Mouse (Mus musculus) adrenal gland (tissue): ENCODE results near the gene Rasgrp4.

Experiments used
- intact Hi-C: fragments of 180-260 bp; cut with DNase I; formaldehyde crosslinking; loops from one replicate; pipeline ENCODE4 v1.15.1; 2025

The Rasgrp4 gene

DNA sequence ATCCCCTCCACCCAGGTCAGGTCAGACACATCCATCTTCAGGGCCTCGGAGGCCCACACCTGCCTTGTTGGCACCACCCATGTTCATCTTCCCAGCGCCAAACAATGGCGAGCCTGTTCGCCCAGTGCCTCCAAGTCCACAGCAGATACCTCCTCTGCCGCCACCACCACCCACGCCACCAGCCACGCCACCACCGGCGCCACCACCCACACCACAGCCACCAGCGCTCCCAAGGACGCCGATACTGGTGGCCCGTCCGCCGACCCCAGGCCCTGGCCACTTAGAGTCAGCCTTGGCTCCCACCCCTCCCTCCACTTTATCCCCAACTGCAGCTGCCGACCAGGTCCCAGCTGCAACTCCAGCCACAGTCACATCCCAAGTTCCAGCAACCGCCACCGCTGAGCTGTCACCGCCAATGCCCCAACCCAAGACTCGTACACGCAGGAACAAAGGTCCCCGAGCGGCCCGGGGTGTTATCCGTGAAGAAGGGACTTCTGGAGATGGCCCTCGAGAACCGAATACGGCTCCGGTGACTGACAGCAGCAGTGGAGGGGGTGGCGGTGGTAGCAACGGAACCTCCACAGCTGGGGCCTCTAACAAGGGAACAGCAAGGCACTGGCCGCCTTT, 37.9 kb downstream of the Rasgrp4 start:
- intact Hi-C loops: no loop called here

DNA sequence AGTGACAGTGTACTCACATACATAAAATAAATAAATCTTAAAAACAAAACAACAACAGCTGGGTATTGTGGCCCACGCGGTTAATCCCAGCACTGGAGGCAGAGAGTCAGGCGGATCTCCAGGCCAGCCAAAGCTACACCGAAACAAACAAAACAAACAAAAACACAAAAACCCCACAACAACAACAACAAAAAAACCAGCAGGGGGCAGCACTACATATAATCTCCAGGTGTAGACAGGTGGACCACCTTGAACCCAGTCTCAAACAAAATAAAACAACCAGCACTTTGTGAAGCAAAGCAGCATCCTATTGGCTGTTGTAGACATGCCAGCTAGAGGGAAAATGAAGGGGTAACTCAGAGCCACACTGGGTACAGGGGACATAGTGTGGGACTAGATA, 43.5 kb downstream of the Rasgrp4 start:
- intact Hi-C loops: no loop called here

DNA sequence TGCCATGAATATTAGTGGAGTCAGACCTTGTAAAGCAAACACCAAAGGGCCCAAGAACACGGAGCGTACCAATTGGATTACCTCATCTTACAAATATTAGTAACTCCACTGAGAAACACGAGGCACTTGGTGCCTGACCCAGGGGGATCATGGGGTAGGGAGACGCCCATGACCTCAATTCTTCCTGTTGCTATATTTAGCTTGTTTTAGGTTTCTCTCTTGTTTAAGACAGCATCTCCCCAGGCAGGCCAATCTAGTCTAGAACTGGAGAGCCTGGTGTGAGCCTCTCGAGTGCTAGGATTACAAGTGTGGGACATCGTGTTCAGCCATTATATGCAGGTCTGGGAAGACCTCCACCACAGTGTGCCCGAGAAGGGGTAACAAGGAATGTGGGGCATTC, 44.7 kb downstream of the Rasgrp4 start:
- intact Hi-C loops: no loop called here

DNA sequence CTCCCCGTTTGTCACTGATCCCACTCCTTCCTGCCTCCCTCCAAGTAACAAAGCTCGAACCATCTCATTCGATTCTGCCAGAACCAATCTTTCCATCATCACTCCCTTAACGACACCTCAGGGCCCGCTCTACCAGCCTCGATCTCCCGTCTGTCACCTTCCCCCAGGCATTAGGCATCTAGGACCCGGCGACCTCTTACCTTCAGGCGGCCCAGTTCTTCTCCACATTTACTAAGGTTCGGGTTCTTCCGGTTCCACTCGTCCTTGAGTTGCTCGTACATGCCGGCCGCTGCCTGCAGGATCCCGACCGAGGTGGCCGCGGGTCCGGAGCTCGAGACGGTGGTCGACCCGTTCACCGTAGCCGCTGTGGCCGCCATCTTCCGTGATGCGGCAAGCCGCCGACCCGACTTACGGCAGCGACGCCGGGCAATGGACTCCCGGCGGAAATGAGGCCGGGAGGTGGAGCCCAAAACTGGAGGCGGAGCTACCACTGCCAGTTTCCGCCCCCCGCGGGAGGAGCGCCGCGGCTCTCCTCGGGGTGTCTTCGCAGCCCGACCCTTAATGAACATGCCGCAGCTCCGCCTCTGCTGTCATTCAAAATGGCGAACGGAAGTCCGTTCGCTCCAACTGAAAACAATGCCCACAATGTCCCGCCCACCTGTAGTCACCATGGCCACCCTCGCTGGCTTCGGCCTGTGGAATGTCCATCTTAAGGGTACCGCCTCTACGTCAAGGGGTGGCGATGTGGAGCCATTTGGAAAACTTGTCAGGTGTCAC, 45.6 kb downstream of the Rasgrp4 start, which contains the start of gene Psmd8:
TSS of gene Psmd8 (minus strand) at position 625 of the 777 bp plus-strand sequence.
- intact Hi-C loops: loop anchor here (5.0 kb wide), 2 partner anchors 67 to 117 kb away; partner anchors contain the start of gene 2200002D01Rik

DNA sequence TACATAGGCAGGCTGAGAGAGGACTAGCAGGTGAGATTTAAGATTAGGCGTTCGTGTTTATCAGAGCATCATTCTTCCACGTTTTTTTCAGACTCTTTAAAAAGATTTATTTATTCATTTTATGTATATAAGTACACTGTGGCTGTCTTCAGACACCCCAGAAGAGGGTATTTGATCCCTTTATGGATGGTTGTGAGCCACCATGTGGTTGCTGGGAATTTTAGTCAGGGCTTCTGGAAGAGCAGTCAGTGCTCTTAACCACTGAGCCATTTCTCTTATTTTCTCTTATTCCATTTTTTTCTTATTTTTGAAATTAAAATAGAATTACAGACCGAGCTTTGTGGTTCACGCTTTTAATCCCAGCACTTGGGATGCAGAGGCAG, 46.2 kb downstream of the Rasgrp4 start:
- intact Hi-C loops: loop anchor here (5.0 kb wide), 2 partner anchors 66 to 116 kb away; partner anchors contain the start of gene 2200002D01Rik

DNA sequence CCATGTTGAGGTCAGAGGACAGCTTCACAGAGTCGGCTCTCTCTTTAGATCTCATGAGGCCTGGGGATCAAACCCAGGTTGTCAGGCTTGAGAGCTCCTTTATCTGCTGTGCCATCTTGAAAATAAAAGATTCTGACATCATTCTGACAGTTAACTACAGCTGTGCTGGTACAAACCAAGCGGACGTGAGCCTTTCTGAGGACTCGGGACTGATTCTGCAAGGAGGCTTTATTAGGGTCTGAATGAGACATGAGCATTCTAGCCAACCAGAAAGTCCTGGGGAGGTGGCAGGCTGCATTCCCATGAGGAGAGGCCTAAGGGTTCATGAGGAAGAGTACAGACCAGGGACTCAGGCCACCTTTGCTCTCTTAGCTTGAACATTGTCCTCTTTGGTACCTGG, 46.7 kb downstream of the Rasgrp4 start:
- intact Hi-C loops: loop anchor here (5.0 kb wide), 2 partner anchors 66 to 116 kb away; partner anchors contain the start of gene 2200002D01Rik

DNA sequence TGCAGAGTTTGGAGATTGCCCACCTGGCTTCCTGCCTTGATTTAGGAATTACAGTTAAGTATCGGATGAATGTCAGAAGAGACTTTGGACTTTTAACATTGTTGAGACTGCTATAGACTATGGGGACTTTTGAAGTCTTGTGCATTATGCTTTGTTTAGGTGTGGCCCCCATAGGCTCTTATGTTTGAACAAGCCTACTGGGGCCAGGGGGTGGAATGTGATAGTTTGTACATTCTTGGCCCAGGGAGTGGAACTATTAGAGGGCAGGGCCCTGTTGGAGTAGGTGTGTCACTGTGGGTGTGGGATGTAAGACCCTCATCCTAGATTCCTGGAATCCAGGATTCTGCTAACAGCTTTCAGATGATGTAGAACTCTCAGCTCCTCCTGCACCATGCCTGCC, 59.6 kb downstream of the Rasgrp4 start:
- intact Hi-C loops: loop anchor here (10.0 kb wide), 1 partner anchor 521 kb away; no protein-coding TSS in a partner anchor

DNA sequence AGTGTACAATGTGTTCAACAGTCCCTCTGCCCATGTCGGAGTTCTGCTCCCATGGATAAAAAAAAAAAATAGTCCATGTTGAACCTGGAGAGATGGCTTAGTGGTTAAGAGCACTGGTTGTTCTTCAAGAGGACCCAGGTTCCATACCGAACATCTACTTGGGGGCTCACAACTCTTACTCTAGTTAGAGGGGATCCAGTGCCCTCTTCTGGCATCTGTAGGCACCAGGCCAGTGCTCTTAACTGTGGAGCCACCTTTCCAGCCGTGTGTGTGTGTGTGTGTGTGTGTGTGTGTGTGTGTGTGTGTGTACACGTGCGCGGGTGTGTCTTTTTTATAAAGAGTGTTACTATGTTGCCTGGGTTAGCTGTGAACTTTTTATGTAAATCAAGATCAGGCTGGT, 67.9 kb downstream of the Rasgrp4 start:
- intact Hi-C loops: no loop called here
